Mouse (Mus musculus): Measurements from ENCODE around the gene Tsnax. TPM values are rescaled to one million over a fixed set of nuclear protein-coding genes. Genes with fewer than 3 reads are reported as not detected.

The Tsnax gene
- polyA plus RNA-seq (2014; fragmentation: Nextera tagmentation; extraction: Ambion mirVana): 130 and 138 TPM in 2 replicates

GRCm38 (mm10) chr8:125012695-125013627 lies at the start of gene Tsnax:
TSS of gene Tsnax (plus strand) at chr8:125012997.
- DNase-seq (ENCODE audit: low spot score) (peak; percentile 94), ATAC-seq (ENCODE audit: low read depth) (peak; percentile 99)
- Histone ChIP-seq H3K4me3 (ENCODE audit: low read depth, low read length) (peak within 1 kb of the TSS; percentile 84), H3K9me3 (ENCODE audit: control insufficient read depth, low read length) (no peaks in the 10 kb centered on the region), H3K4me2 (ENCODE audit: low read depth, low read length) (peak within 1 kb of the TSS; percentile 80), H3K27ac (replicated peaks; ENCODE audit: low read depth, low read length) (peak within 1 kb of the TSS; percentile 77), H3K9ac (ENCODE audit: low read depth, low read length) (peak within 1 kb of the TSS; percentile 81), H3K27me3 (replicated peaks; ENCODE audit: control insufficient read depth, insufficient read depth, low read length) (no peaks in the 10 kb centered on the region), H3K4me1 (ENCODE audit: control insufficient read depth, insufficient read depth, low read length) (peaks cover 8% of the 10 kb centered on the region; the same call in 1 of the 2 replicates), H3K36me3 (ENCODE audit: control insufficient read depth, insufficient read depth, low read length) (peaks cover 31% of the 10 kb centered on the region)
- WGBS: 8% methylated on average over 31 of the region's 84 CpGs

- DNase-seq (ENCODE audit: low spot score): no peak
- no peak overlapping the region for H3K9ac ChIP-seq (ENCODE audit: low read depth, low read length)
- H3K27ac ChIP-seq (replicated peaks; ENCODE audit: low read depth, low read length): no peak overlapping the region
- WGBS: 93% methylated on average over 5 of the region's 5 CpGs
- H3K27me3 ChIP-seq (replicated peaks; ENCODE audit: control insufficient read depth, insufficient read depth, low read length): no peaks in the 10 kb centered on the region
- no peak overlapping the region for H3K4me3 ChIP-seq (ENCODE audit: low read depth, low read length)
- no peak for ATAC-seq (ENCODE audit: low read depth)
- H3K9me3 ChIP-seq (ENCODE audit: control insufficient read depth, low read length): no peaks in the 10 kb centered on the region
- H3K4me1 ChIP-seq (ENCODE audit: control insufficient read depth, insufficient read depth, low read length): peaks cover 10% of the 10 kb centered on the region
- no peaks in the 10 kb centered on the region for H3K36me3 ChIP-seq (ENCODE audit: control insufficient read depth, insufficient read depth, low read length)
- no peak overlapping the region for H3K4me2 ChIP-seq (ENCODE audit: low read depth, low read length)
Measured at GRCm38 (mm10) chr8:124963246-124963645, 49.6 kb upstream of the Tsnax start.

- Histone ChIP-seq H3K27ac (replicated peaks; ENCODE audit: low read depth, low read length) (no peak overlapping the region), H3K36me3 (ENCODE audit: control insufficient read depth, insufficient read depth, low read length) (no peaks in the 10 kb centered on the region), H3K27me3 (replicated peaks; ENCODE audit: control insufficient read depth, insufficient read depth, low read length) (no peaks in the 10 kb centered on the region), H3K4me3 (ENCODE audit: low read depth, low read length) (no peak overlapping the region), H3K4me2 (ENCODE audit: low read depth, low read length) (no peak overlapping the region), H3K9me3 (ENCODE audit: control insufficient read depth, low read length) (no peaks in the 10 kb centered on the region), H3K9ac (ENCODE audit: low read depth, low read length) (no peak overlapping the region), H3K4me1 (ENCODE audit: control insufficient read depth, insufficient read depth, low read length) (peaks cover 5% of the 10 kb centered on the region)
- 93% methylated on average over 8 of the region's 8 CpGs for WGBS
- ATAC-seq (ENCODE audit: low read depth): no peak
- DNase-seq (ENCODE audit: low spot score): no peak
Measured at GRCm38 (mm10) chr8:124964966-124965365, 47.8 kb upstream of the Tsnax start.

GRCm38 (mm10) chr8:124970312-124970933 lies 42.4 kb upstream of the Tsnax start:
- 54% methylated on average over 6 of the region's 6 CpGs for WGBS
- Histone ChIP-seq H3K27ac (replicated peaks; ENCODE audit: low read depth, low read length) (no peak overlapping the region), H3K9ac (ENCODE audit: low read depth, low read length) (no peak overlapping the region), H3K9me3 (ENCODE audit: control insufficient read depth, low read length) (peaks cover 7% of the 10 kb centered on the region; the same call in 1 of the 2 replicates), H3K4me3 (ENCODE audit: low read depth, low read length) (no peak overlapping the region), H3K27me3 (replicated peaks; ENCODE audit: control insufficient read depth, insufficient read depth, low read length) (no peaks in the 10 kb centered on the region), H3K4me2 (ENCODE audit: low read depth, low read length) (no peak overlapping the region), H3K4me1 (ENCODE audit: control insufficient read depth, insufficient read depth, low read length) (no peaks in the 10 kb centered on the region), H3K36me3 (ENCODE audit: control insufficient read depth, insufficient read depth, low read length) (no peaks in the 10 kb centered on the region)
- DNase-seq (ENCODE audit: low spot score) (peak; percentile 62), ATAC-seq (ENCODE audit: low read depth) (0 out of 2 replicates have a peak, but pooled peaks have one; percentile 22)

- DNase-seq (ENCODE audit: low spot score) (no peak), ATAC-seq (ENCODE audit: low read depth) (no peak)
- peaks cover 7% of the 10 kb centered on the region; the same call in 1 of the 2 replicates for H3K9me3 ChIP-seq (ENCODE audit: control insufficient read depth, low read length)
- H3K9ac ChIP-seq (ENCODE audit: low read depth, low read length): no peak overlapping the region
- no peak overlapping the region for H3K4me2 ChIP-seq (ENCODE audit: low read depth, low read length)
- no peaks in the 10 kb centered on the region for H3K4me1 ChIP-seq (ENCODE audit: control insufficient read depth, insufficient read depth, low read length)
- H3K36me3 ChIP-seq (ENCODE audit: control insufficient read depth, insufficient read depth, low read length): no peaks in the 10 kb centered on the region
- H3K4me3 ChIP-seq (ENCODE audit: low read depth, low read length): no peak overlapping the region
- H3K27me3 ChIP-seq (replicated peaks; ENCODE audit: control insufficient read depth, insufficient read depth, low read length): no peaks in the 10 kb centered on the region
- H3K27ac ChIP-seq (replicated peaks; ENCODE audit: low read depth, low read length): no peak overlapping the region
- WGBS: 76% methylated on average over 8 of the region's 8 CpGs
Measured at GRCm38 (mm10) chr8:124973221-124973620, 39.6 kb upstream of the Tsnax start.

- Histone ChIP-seq H3K27me3 (replicated peaks; ENCODE audit: control insufficient read depth, insufficient read depth, low read length) (no peaks in the 10 kb centered on the region), H3K27ac (replicated peaks; ENCODE audit: low read depth, low read length) (no peak overlapping the region), H3K9ac (ENCODE audit: low read depth, low read length) (no peak overlapping the region), H3K4me3 (ENCODE audit: low read depth, low read length) (no peak overlapping the region), H3K4me2 (ENCODE audit: low read depth, low read length) (no peak overlapping the region), H3K36me3 (ENCODE audit: control insufficient read depth, insufficient read depth, low read length) (no peaks in the 10 kb centered on the region), H3K4me1 (ENCODE audit: control insufficient read depth, insufficient read depth, low read length) (no peaks in the 10 kb centered on the region), H3K9me3 (ENCODE audit: control insufficient read depth, low read length) (peaks cover 7% of the 10 kb centered on the region; the same call in 1 of the 2 replicates)
- ATAC-seq (ENCODE audit: low read depth) (no peak), DNase-seq (ENCODE audit: low spot score) (no peak)
- WGBS: 77% methylated on average over 4 of the region's 4 CpGs
Measured at GRCm38 (mm10) chr8:124974254-124974653, 38.5 kb upstream of the Tsnax start.

GRCm38 (mm10) chr8:124976211-124976610 lies 36.6 kb upstream of the Tsnax start:
- DNase-seq (ENCODE audit: low spot score): no peak
- Histone ChIP-seq H3K4me1 (ENCODE audit: control insufficient read depth, insufficient read depth, low read length) (no peaks in the 10 kb centered on the region), H3K27me3 (replicated peaks; ENCODE audit: control insufficient read depth, insufficient read depth, low read length) (no peaks in the 10 kb centered on the region), H3K27ac (replicated peaks; ENCODE audit: low read depth, low read length) (no peak overlapping the region), H3K9ac (ENCODE audit: low read depth, low read length) (no peak overlapping the region), H3K4me3 (ENCODE audit: low read depth, low read length) (no peak overlapping the region), H3K4me2 (ENCODE audit: low read depth, low read length) (no peak overlapping the region), H3K9me3 (ENCODE audit: control insufficient read depth, low read length) (peaks cover 10% of the 10 kb centered on the region; the same call in 1 of the 2 replicates), H3K36me3 (ENCODE audit: control insufficient read depth, insufficient read depth, low read length) (no peaks in the 10 kb centered on the region)
- no peak for ATAC-seq (ENCODE audit: low read depth)
- WGBS: 89% methylated on average over 6 of the region's 6 CpGs

GRCm38 (mm10) chr8:124978026-124978425 lies 34.8 kb upstream of the Tsnax start:
- DNase-seq (ENCODE audit: low spot score): no peak
- no peak for ATAC-seq (ENCODE audit: low read depth)
- Histone ChIP-seq H3K27me3 (replicated peaks; ENCODE audit: control insufficient read depth, insufficient read depth, low read length) (no peaks in the 10 kb centered on the region), H3K4me2 (ENCODE audit: low read depth, low read length) (no peak overlapping the region), H3K27ac (replicated peaks; ENCODE audit: low read depth, low read length) (no peak overlapping the region), H3K9me3 (ENCODE audit: control insufficient read depth, low read length) (0 out of 2 replicates have a peak, but pooled peaks cover 3% of the 10 kb centered on the region), H3K4me1 (ENCODE audit: control insufficient read depth, insufficient read depth, low read length) (no peaks in the 10 kb centered on the region), H3K9ac (ENCODE audit: low read depth, low read length) (no peak overlapping the region), H3K36me3 (ENCODE audit: control insufficient read depth, insufficient read depth, low read length) (no peaks in the 10 kb centered on the region), H3K4me3 (ENCODE audit: low read depth, low read length) (no peak overlapping the region)
- WGBS: 78% methylated on average over 7 of the region's 7 CpGs

Data from embryonic facial prominence, embryonic 14.5 days (tissue).